Mouse (Mus musculus) adrenal gland, postnatal 10 days (tissue): Measurements from ENCODE around the gene Rhof. TPM values are rescaled to one million over a fixed set of nuclear protein-coding genes. Genes with fewer than 3 reads are reported as not detected.

ENCODE experiments used
- DNase-seq: peaks from one replicate; pipeline ENCODE4 v3.0.0; 2021; ENCODE audit warnings: mixed read lengths
- total RNA-seq, 2 experiments: library from RNA; stranded (reverse); gene quantifications; 2 replicates each; pipeline ENCODE4 v1.2.3; 2021

Gene Rhof
- total RNA-seq, 2 experiments from 2014 or later, result 1.6 to 1.8 TPM

DNA sequence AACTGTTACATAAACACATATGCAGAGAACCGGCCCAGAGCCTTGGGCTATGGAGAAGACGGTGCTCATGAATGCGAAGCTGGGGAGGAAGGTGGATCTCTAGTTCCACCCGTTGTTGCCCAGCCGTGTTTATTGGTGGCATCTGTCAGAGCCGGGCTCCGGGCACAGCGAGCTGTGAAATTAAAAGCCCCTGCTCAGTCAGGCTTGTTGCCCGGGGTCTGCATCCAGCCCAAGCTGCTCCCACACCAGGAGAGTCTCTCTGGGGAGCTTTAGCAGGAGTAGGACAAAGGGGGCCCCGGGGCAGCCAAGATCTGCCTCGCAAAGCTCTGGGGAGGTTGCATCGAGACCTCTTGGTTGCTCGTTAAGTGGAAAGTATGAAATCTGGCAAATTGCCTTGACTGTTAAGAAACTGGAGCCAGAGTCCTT, 22.2 kb downstream of the Rhof start:
- peak; percentile 71 for DNase-seq

DNA sequence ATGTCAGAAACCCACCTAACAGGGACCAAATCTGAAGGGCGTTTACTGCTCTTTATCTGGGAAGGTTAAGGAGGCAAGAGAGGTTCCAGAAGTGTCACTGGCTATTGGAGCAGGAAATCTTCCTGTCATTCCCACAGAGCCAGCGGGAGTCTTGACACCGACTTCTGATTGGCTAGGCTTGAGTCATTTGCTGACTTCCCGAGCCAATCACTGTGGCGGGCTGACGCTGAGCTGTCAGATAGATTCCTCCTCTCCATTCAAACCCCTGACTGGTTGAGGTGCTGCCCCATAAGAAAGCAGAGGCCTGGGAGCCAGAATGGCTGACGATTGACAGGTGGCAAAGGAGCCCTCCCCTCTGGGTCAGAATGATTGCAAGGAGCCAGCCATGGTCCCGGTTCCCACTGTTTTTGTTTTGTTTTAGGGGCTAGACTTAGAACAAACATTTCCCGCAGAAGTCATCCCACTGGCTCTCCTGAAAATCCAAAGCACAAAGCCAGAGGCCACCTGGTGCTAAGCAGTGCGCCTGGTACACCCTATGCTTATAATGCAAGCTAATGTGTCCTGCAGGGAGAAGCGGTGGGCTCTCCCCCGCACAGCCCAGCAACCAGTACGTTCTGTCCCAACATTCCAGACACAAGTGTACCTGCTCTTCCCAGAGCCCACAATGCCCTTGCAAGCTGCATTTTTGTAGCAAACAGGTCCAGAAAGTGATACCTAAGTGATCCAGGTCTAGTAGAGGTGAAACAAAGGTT, 22.9 kb downstream of the Rhof start:
- DNase-seq, result peak; percentile 71

DNA sequence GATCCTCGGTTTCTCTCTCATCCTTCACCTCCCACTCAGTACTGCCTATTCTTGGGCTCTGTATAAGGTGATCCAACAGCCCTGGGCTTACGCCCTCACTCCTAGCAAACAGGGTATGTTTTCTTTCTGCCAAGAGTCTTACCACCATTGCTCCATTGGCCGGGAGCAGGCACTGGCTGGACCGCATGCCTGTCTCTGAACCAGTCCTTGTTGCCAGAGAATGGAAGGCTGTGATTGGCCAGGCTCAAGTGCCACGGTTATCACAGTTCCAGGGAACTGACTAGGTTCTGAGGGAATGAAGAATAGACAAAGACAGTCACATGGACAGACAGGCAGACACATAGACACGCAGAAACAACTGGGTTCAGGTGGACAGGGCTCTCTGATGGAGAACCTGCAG, 27.7 kb downstream of the Rhof start:
- DNase-seq, result peak; percentile 40

DNA sequence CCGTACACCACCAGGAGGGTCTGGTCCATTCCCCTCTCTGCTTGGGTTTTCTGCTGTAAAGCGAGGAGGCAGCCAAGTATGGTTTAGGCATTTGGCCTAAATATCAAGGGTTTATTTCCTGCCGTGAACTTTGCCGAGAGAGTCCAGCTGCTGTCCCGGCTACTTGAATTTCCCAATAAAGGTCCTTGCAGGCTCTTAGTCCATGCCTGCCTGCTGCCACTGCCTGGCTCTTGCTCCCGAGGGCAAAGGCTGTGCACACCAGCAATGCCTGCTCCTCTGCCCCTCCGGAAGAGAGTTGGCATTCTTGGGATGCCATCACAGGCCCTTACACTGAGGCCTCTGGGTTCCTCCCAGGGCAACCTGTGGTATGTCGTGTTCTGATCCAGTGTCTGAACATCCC, 28.9 kb downstream of the Rhof start:
- peak; percentile 38 for DNase-seq

DNA sequence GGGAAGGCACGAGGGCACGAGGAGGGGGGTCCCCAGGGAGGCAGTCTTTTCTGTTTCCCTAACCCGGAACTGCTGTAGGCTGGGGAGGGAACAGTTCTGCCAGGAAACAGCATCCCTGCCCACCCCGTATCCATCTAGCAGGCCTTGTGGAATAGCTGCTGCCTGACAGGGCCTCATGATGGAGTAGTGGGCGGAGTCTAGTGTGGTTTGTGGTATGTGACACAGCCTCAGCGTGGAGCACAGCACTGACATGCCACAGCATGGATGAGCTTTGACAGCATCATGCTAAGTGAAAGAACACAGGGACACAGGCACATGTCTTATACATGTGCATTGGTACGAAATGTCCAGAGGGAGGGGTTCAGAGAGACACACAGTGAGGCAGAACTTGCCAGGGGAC, 30.1 kb downstream of the Rhof start:
- DNase-seq, result no peak

DNA sequence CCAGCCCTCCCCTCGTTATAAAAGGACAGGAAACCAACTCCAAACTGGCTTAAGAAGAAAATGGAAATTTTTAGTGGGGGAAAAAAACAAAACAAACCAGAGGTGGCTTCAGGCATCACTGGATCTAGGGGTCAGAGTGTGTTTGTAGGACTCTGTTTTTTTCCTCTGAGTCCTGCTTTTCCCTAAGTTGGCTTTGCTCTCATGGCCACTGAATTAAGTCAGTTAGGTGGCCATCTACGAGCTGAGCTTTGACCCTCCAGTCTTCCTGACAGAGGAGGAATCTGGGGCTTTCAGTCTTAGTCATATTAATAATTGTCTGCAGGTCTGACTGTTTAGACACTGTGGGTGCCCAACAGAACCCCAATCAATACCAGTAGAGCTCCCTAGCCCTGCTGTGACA, 34.0 kb downstream of the Rhof start:
- DNase-seq, result no peak

DNA sequence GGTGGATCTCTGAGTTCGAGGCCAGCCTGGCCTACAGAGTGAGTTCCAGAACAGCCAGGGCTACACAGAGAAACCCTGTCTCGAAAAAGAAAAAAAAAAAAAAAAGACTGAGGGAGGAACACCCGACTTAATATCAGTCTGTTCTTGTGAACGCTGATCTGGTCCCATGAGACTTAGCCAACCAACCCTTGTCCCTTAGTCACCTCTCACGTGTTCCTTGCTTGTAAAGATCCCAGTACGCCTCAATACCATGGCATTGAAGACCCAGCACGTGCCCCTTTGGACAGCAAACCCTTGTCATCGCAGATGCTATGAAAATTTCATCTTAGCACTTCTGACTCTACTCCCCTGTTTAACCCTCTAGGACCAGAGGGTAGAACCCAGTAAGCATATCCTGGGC, 36.2 kb downstream of the Rhof start:
- DNase-seq, result no peak

DNA sequence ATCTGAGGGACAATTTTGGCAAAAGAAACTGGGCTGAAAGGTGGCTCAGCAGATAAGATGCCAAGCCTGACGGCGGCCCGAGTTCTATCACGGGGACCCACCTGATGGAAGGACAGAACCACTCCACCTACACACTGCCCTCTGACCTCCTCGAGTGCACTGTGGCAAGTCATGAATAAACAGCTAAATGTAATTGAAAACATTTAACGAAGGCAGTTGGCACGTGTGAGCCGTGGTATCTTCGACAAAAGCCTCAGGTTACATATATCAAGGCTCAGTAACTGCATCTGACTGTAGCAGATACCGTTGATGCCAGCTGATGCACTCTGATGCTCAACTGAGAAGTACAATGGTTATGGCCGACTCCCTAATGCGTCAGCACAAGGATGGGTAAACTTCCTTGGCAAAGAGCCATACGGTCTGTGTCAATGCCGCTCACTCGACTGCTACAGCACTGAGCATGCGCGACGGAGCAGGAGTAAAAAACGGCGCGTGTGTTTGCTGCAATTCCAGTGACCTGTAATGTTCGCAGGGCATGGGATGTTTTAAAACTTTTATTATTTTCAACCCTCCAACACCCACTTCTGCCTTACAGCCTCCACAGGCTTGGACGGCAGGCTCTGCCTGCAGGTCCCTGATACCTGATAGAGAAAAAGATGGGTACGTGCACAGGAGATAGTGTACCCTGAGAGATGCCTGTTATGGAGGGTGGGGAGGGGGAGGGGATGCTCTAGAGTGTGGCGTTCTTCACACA, 38.1 kb downstream of the Rhof start:
- no peak for DNase-seq

DNA sequence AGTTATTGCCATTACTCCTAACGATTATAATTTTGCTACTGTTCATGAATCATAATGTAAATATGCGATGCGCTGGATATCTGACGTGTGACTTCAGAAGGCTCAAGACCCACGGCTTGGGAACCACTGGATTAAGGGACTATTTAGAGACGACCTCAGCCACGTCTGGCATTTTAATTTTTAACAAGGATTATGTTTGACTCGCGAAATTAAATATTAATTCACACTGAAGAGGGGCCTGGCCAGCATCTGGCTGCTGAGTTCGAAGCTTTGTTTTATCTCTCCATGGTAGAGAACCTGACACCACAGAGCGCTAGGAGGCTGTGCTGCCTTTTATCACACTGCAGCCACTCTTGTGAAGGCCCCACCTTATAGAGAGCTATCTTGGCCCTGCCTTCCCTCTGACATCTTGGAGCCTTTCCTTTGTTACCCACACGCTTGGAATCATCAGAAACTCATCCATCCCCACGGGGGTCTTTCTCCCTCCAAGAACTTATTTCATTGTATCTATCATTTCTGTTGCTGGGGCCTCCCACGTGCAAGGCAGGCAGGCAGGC, 39.3 kb downstream of the Rhof start:
- no peak for DNase-seq

DNA sequence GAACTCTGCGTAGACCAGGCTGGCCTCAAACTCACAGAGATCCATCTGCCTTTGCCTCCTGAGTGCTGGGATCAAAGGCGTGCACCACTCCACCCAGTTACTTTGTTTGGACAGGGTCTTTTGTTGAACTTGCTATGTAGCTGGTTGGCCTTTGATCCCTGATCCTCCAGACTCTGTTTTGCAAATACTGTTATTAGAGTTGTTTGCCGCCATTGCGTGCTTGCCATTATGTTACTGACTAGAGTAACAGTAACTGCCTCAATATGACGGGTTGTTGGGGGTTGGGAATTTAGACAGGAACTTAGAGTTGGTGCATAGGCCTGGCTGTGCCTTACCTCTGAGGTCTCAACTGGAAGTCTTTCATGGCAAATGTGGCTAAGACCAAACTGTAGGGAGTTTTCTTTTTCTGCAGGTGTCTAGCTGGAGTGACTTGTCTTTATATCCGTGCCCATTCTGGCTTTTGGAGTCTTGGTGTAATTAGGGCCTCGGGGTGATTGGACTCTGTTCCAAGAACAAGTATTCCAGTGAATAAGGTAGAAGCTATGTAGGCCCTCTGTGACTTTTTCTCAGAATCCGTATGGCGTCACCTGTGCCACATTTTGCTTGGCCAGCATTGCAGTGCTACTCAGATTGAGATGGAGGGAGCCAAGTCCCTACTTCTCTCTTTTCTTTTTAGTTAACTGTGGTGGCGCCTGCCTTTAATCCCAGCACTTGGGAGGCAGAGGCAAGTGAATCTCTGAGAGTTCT, 41.8 kb downstream of the Rhof start:
- no peak for DNase-seq

DNA sequence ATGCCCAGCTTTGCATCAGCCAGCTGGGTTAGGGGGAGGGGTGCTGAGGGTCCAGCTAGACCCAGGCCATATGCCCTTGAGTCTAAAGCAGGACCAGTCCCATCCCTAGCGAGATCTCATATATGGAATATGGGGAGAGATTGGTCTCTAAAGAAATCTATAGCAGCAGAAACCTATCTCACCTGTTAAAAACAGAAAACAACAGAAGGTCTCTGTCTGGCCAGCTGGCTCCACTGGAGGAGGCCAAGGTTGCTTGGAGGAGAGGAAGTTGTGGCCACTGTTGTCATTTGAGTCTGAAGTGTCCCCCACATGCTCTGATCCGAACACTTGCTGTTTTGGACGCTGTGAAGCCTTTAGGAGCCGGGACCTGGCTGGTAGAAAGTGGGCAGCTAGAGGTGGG, 43.7 kb downstream of the Rhof start:
- no peak for DNase-seq

DNA sequence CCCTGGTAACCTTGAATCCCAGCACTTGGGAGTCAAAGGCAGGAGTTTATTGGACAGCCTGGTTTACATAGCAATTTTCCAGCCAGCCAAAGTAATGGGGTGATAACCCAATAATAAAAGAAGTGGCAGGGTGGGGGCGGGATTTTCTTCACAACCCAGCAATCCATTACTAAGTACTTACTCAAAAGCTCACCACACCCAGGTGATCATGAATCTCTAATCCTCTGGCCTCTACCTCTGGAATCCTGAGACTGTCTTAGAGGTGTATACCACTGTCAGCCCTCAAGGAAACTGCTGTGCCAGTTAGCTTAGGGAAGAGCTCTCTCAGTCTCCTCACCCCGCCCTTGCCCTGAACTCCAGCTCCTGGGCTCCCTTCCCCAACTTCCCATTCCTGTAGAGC, 46.0 kb downstream of the Rhof start:
- DNase-seq, result no peak

DNA sequence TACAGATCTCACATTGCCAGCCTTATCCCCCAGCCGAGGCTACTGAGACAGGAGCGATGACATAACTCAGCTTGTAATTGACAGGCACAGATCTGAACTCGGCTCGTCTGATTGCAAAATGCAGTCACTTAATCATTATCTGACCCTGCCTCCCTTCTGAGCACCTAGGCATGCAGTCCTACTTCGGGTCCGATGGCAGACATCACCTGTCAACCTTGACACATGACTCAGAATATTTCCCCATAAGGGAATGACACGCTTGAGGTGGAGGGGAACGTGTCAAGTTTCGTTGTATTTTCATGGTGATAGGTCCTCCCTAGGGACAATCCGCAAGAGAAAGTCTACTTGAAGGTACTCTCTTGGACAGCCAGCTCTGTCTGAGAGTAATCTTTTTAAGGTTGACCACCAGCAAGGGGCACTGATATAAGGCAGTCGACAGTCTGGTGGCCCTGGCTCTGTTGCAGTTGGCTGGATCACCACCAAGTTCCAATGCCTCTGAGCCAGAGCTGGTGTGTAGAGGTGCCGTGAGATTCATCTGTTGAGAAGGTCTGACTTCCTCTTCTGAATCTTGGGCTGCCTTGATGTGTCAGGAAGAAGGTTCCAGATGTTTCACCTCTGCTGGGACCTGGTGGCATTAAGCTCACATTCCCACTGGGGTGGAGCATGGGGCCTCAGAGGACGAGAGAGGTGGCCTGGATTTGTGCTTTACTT, 49.0 kb downstream of the Rhof start:
- no peak for DNase-seq

DNA sequence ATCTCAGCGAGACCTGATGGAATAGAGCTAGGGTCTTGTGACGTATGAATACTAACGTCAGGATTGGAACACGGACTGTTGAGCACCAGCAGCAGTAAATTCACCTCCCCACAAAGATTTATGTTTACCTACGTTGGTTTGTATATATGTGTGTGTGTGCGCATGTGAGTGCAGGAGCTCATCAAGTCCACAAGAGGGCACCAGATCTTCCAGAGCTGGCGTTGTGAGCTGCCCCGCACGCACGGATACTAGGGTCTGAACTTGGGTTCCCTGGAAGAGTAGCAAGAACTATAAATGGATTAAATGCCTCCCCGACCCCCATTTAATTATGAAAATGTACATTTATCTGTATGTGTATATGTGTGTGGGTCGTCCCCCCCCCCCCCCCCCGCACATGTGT, 52.0 kb downstream of the Rhof start:
- DNase-seq, result no peak

DNA sequence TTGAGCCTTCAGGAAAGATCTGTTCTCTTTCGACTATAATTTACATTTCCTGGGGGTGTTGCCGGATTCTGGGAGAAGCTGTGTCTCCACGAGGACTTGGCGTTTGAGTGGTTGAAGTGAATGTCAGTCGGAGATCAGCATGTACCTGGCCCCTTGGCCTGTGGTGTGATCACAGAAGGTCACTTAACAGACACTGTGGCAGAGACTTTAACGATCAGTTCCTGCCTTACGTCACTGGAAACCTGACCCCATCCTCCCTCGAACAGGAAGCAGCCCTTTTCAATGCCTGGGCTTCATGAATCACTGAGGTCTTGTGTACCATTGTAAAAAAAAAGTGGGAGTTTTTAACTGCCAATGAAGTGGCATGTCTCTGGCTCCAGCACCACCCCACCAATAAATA, 52.5 kb downstream of the Rhof start:
- peak; percentile 18 for DNase-seq

DNA sequence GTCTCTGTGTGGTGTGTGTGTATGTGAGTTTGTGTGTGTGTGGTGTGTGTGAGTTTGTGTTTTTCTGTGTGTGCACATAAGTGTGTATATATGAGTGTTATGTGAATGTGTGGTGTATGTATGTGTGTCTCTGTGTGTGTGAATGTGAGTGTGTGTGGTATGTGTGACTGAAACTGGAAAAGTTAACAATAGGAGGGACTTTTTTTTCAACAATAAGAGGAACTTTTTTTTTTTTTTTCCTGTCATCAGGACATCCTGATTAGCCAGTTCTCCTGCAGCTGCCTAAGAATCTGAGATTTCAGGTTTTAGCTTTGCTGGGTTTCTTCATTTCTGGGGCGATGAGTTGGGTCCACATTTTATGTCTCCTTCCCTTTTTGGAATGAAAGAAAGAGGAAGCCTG, 52.9 kb downstream of the Rhof start:
- DNase-seq, result no peak

DNA sequence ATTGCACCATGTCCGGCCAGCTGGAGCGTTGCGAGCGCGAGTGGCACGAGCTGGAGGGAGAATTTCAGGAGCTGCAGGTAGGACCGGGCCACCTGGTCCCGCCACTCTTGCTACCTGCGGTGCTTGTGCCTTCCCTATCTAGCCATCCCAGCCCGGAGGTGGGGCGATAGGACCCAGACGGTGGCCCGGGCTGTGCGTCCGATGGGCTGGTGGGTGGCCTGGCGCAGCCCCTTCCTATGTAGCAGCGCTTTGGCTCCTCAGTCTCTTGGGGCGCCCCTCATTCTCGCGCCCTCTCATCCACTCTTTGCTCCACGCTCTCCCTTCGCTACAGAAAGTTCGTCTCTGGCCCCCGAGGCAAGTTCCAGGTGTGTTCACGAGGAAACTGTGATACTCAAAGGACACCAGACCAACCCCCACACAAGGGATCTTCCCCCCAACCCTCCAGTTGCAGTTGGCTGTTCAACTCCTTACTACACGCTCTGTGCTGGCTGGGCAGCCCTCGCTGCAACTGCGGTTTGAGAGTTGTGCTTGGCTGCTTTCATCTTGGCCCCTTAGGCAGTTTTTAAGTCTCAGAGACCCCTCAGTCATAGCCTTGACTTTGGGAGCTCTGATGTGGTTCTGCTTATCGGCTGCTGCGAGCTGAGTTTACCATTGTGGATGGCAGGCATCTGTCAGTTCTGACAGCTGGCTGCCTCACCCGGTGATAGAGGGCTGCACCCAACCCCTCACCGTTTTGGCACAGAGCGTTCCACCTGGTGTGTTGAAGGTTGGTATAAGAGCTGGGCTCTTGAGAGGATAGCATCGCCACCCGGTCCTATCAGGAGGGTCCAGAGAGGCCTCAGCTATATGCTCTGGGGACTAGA, 55.8 kb downstream of the Rhof start:
- DNase-seq, result peak; percentile 17

DNA sequence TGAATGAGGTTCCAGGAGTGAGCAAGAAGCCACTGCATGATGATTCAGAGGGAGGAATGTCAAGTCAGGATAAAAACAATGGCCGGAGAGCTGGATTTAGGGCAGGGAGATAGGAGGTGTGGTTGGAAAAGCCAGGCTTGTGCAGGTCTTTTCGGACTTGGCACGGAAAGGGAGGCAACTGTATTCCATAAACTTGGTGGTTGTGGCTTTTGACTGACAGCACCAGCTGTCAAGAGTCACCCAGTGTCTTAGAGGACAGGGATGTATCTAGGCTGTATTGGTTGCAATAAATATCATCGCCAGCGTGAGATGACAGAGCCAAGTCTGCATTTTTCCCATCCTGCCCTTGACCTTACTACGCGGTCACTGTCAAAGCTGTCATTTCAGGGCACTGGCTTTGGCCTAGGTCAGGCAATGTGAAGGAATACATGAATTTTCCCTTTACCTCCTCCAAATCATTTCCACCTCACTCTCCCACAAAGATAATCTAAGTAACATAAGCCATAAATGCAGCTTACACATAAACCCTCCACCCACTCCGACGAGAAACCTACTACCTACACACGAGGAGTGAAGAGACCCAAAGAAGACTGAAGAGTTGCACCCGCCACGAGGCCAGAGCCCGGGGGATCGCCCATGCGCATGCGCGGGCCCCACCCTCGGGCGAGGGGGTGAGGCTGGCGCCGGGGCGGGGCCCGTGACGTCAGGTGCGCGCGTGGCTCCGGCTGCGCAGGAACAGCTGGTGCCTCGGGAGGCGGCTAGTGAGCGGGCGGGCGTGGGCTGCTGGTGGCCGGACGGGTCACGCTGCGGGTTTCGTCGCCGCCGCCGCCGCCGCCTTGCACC, 56.7 kb downstream of the Rhof start:
- DNase-seq, result peak; percentile 98

DNA sequence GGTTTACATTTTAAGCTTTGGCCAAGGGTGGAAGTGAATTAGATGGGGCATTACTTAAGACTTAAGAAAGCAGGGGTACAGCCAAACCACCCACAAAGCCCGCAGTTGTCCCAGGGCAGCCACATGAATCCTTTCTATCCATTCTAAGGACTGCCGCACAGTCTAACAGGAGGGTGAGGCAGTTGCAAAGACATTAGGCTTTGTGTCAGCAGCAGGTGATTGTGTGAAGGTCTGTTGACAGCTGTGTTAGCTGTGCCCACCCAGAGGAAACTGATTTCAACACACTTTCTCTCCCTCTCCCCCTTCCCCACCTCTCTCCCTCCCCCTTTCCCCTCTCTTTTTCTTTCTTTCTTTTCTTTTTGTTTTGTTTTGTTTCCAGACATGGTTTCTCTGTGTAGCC, 63.8 kb downstream of the Rhof start:
- no peak for DNase-seq

DNA sequence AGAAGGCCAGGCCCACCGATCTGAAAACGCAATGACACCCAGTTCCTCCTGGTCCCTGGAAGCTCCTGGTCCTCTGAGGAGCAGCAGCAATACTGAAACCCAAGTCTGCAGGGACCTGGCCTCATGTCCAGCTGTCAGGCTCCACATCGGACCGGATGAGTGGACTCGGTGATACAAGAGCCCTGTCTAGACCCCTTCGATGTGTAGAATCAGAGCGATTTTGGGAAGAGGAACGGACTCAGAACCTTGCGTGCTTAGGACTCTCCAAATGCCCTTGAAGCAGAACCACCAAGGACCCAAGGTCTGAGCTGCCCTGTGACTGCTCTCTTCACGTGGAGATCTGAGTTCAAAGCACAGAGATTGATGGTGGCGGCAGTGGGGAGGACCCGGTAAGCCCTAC, 64.4 kb downstream of the Rhof start, which contains the start of gene Tmem120b:
Gene Tmem120b (plus strand): TSS at position 301 of the 400 bp plus-strand sequence.
- DNase-seq, result no peak
